Mouse (Mus musculus) hindbrain, embryonic 15.5 days (tissue): ENCODE measurements around the gene Map10. TPM values are rescaled to one million over a fixed set of nuclear protein-coding genes. Genes with fewer than 3 reads are reported as not detected.

Source experiments
- polyA plus RNA-seq: library from polyadenylated mRNA; unstranded; fragments of >200 nt; fragmentation: Nextera tagmentation; extraction: Ambion mirVana; gene quantifications from 2 replicates; pipeline ENCODE4 v1.2.1, GENCODE M21; 2015

Map10 gene
- polyA plus RNA-seq, 1 experiment from 2014 or later = 7.5 TPM

Other genes starting within 250 kb of the Map10 start
- 23.1 and 25.3 TPM in 2 replicates for gene Sipa1l2, start 100.0 kb upstream of the Map10 start, polyA plus RNA-seq
- 32.6 and 33.7 TPM in 2 replicates for gene Ntpcr, start 60.1 kb downstream of the Map10 start, polyA plus RNA-seq
- 4.5 and 5.2 TPM in 2 replicates for gene Pcnx2, start 228.5 kb downstream of the Map10 start, polyA plus RNA-seq
- gene Map3k21, start 240.6 kb downstream of the Map10 start, polyA plus RNA-seq = 0.65 and 0.75 TPM in 2 replicates